Mouse (Mus musculus) CH12.LX (cell line): ENCODE measurements at regions not wholly inside any gene's neighbourhood (a gene's known extent, or its start where the extent isn't known, plus 50 kb on each side); places are given as distances from the start of the nearest gene placed in this dataset.

Source experiments
- DNase-seq: peaks from one replicate; pipeline ENCODE4 v3.0.0-alpha.2; 2013; ENCODE audit errors: extremely low read depth
- H3K27ac ChIP-seq: 2 replicates; pipeline ENCODE4 v1.5.1; 2012; ENCODE audit warnings: low read depth, mild to moderate bottlenecking, control low read depth, moderate library complexity; ENCODE audit not compliant: insufficient read depth
- H3K27me3 ChIP-seq: replicated peaks from 2 replicates; pipeline ENCODE3; 2012; ENCODE audit warnings: inconsistent platforms
- H3K36me3 ChIP-seq, 2 experiments: replicated peaks in 1 of 2; 2 replicates each; pipeline versions ENCODE3 to v1.6.1; 2012; ENCODE audit warnings: inconsistent platforms in 1 of 2, low read length in 1 of 2, mild to moderate bottlenecking in 1 of 2, mixed read lengths in 1 of 2, moderate library complexity in 1 of 2; ENCODE audit not compliant: control insufficient read depth in 1 of 2, insufficient read depth in 1 of 2
- H3K4me1 ChIP-seq, 2 experiments: 2 replicates each; pipeline ENCODE4 v1.6.1; 2012; ENCODE audit warnings: inconsistent platforms in 1 of 2, moderate library complexity in 1 of 2; ENCODE audit not compliant: insufficient read depth in 2 of 2, control insufficient read depth in 1 of 2
- H3K4me2 ChIP-seq: 2 replicates; pipeline ENCODE4 v1.6.1; 2012; ENCODE audit warnings: low read depth, mild to moderate bottlenecking, control low read depth; ENCODE audit not compliant: poor library complexity, insufficient read depth, severe bottlenecking
- H3K4me3 ChIP-seq, 3 experiments: fragments of 150-350 bp in 1 of 3; sonication (generic) in 1 of 3; replicated peaks in 1 of 3; 2 replicates each; pipeline versions ENCODE3 to v1.5.1; 2011 to 2012; ENCODE audit warnings: low read depth in 2 of 3, low read length in 2 of 3, mild to moderate bottlenecking in 2 of 3, moderate library complexity in 2 of 3, control low read depth in 1 of 3, improper control_type of control experiment in 1 of 3, inconsistent platforms in 1 of 3, mixed read lengths in 1 of 3; ENCODE audit not compliant: poor library complexity in 1 of 3
- H3K79me2 ChIP-seq: replicated peaks from 2 replicates; pipeline ENCODE4 v1.6.1; 2012; ENCODE audit warnings: mild to moderate bottlenecking, moderate library complexity; ENCODE audit not compliant: control insufficient read depth, poor library complexity, insufficient read depth, severe bottlenecking; ENCODE audit errors: extremely low read depth
- H3K9ac ChIP-seq: 2 replicates; pipeline ENCODE4 v1.6.1; 2012; ENCODE audit warnings: low read depth, mild to moderate bottlenecking, control low read depth, moderate library complexity; ENCODE audit not compliant: insufficient read depth
- H3K9me3 ChIP-seq: replicated peaks from 2 replicates; pipeline ENCODE3; 2012; ENCODE audit warnings: low read length, inconsistent platforms, mixed read lengths
- BHLHE40 ChIP-seq: IDR thresholded peaks from 2 replicates; pipeline ENCODE4 v1.6.1; 2011; ENCODE audit warnings: mild to moderate bottlenecking, low read depth, low read length, improper control_type of control experiment
- CHD1 ChIP-seq: IDR thresholded peaks from 2 replicates; pipeline ENCODE4 v1.6.1; 2012; ENCODE audit warnings: low read depth, low read length, improper control_type of control experiment, inconsistent platforms
- CHD2 ChIP-seq: IDR thresholded peaks from 2 replicates; pipeline ENCODE4 v1.6.1; 2011; ENCODE audit warnings: low read length, improper control_type of control experiment
- CTCF ChIP-seq, 2 experiments: IDR thresholded peaks in 1 of 2; conservative IDR thresholded peaks in 1 of 2; 2 replicates each; pipeline ENCODE4 v1.5.1; 2011 to 2012; ENCODE audit warnings: low read depth in 2 of 2, low read length in 2 of 2, improper control_type of control experiment in 1 of 2, inconsistent platforms in 1 of 2, mild to moderate bottlenecking in 1 of 2, moderate library complexity in 1 of 2
- ELF1 ChIP-seq: IDR thresholded peaks from 2 replicates; pipeline ENCODE4 v1.6.1; 2014; ENCODE audit warnings: low read depth, mild to moderate bottlenecking, inconsistent platforms, low read length, improper control_type of control experiment
- EP300 ChIP-seq: IDR thresholded peaks from 2 replicates; pipeline ENCODE4 v1.6.1; 2011; ENCODE audit warnings: low read length, improper control_type of control experiment
- HCFC1 ChIP-seq: IDR thresholded peaks from 2 replicates; pipeline ENCODE4 v1.6.1; 2012; ENCODE audit warnings: low read depth, mild to moderate bottlenecking, inconsistent platforms, low read length, improper control_type of control experiment
- IRF4 ChIP-seq: IDR thresholded peaks from 2 replicates; pipeline ENCODE4 v1.6.1; 2014; ENCODE audit warnings: low read depth, mild to moderate bottlenecking, inconsistent platforms, low read length, improper control_type of control experiment
- JUND ChIP-seq: conservative IDR thresholded peaks from 2 replicates; pipeline ENCODE4 v1.6.1; 2011; ENCODE audit warnings: low read depth, low read length, improper control_type of control experiment
- KAT2A ChIP-seq: IDR thresholded peaks from 2 replicates; pipeline ENCODE4 v1.6.1; 2012; ENCODE audit warnings: low read length, improper control_type of control experiment, inconsistent platforms; ENCODE audit not compliant: insufficient replicate concordance
- MAX ChIP-seq: IDR thresholded peaks from 2 replicates; pipeline ENCODE4 v1.6.1; 2011; ENCODE audit warnings: low read length, improper control_type of control experiment
- NELFE ChIP-seq: IDR thresholded peaks from 2 replicates; pipeline ENCODE4 v1.6.1; 2011; ENCODE audit warnings: low read depth, low read length, improper control_type of control experiment
- NRF1 ChIP-seq: IDR thresholded peaks from 2 replicates; pipeline ENCODE4 v1.6.1; 2014; ENCODE audit warnings: low read depth, mild to moderate bottlenecking, inconsistent platforms, low read length, improper control_type of control experiment, moderate library complexity
- PAX5 ChIP-seq: IDR thresholded peaks from 2 replicates; pipeline ENCODE4 v1.6.1; 2012; ENCODE audit warnings: low read length, inconsistent platforms, mixed read lengths
- RCOR1 ChIP-seq: conservative IDR thresholded peaks from 2 replicates; pipeline ENCODE4 v1.6.1; 2012; ENCODE audit warnings: low read depth, mild to moderate bottlenecking, inconsistent platforms, low read length, improper control_type of control experiment
- SIN3A ChIP-seq: IDR thresholded peaks from 2 replicates; pipeline ENCODE4 v1.6.1; 2012; ENCODE audit warnings: low read length, improper control_type of control experiment, inconsistent platforms
- ZC3H11A ChIP-seq: IDR thresholded peaks from 2 replicates; pipeline ENCODE4 v1.6.1; 2012; ENCODE audit warnings: low read depth, mild to moderate bottlenecking, inconsistent platforms, low read length, improper control_type of control experiment
- dilution Hi-C: fragments of 300-500 bp; cut with MboI; formaldehyde crosslinking; loops from 2 replicates; pipeline ENCODE4 v1.14.3; 2020; ENCODE audit warnings: low sequenced_read_pairs; ENCODE audit not compliant: extremely low pct_unique_long_range_greater_than_20kb, extremely low pct_ligation_motif_present
- in situ Hi-C: fragments of 300-500 bp; cut with MboI; formaldehyde crosslinking; loops from 3 replicates; pipeline ENCODE4 v1.14.3; 2019; ENCODE audit warnings: low sequenced_read_pairs, low pct_ligation_motif_present, low pct_unique_long_range_greater_than_20kb, mixed read lengths

GRCm38 (mm10) chr4:72389811-72390625, 189.3 kb upstream of the Tle1 start:
- Histone ChIP-seq H3K79me2 (no peaks in the 10 kb centered on the region), H3K4me1 (no peaks in the 10 kb centered on the region), H3K36me3 (no peaks in the 10 kb centered on the region), H3K4me2 (no peak overlapping the region), H3K9me3 (peaks cover 50% of the 10 kb centered on the region), H3K9ac (no peak overlapping the region), H3K4me3 (no peak overlapping the region), H3K27ac (no peak overlapping the region), H3K27me3 (no peaks in the 10 kb centered on the region)
- in situ Hi-C loops, result no loop called here
- dilution Hi-C loops, result no loop called here
- TF ChIP-seq SIN3A, result no peak
- no peak for TF ChIP-seq CHD2
- TF ChIP-seq CTCF (conservative IDR thresholded peaks at IDR 0.05 in 1 of 2, IDR thresholded peaks at IDR 0.05 in 1 of 2; ENCODE audit: low read depth in 2 of 2, low read length in 2 of 2), result no peak
- TF ChIP-seq MAX, result no peak
- no peak for TF ChIP-seq PAX5
- no peak for TF ChIP-seq EP300
- no peak for TF ChIP-seq KAT2A
- no peak for TF ChIP-seq ELF1
- no peak for DNase-seq

GRCm38 (mm10) chr4:72384901-72385264, 184.2 kb upstream of the Tle1 start:
- TF ChIP-seq CTCF (conservative IDR thresholded peaks at IDR 0.05 in 1 of 2, IDR thresholded peaks at IDR 0.05 in 1 of 2; ENCODE audit: low read depth in 2 of 2, low read length in 2 of 2) (no peak), NELFE (no peak), CHD2 (no peak), NRF1 (no peak), CHD1 (no peak), ZC3H11A (no peak), RCOR1 (no peak), BHLHE40 (no peak), JUND (no peak), IRF4 (no peak), HCFC1 (no peak)
- DNase-seq, result no peak
- Histone ChIP-seq H3K4me3 (no peak overlapping the region), H3K9ac (no peak overlapping the region), H3K4me1 (no peaks in the 10 kb centered on the region), H3K27ac (no peak overlapping the region), H3K79me2 (no peaks in the 10 kb centered on the region), H3K27me3 (no peaks in the 10 kb centered on the region), H3K9me3 (peaks cover 61% of the 10 kb centered on the region), H3K4me2 (no peak overlapping the region), H3K36me3 (no peaks in the 10 kb centered on the region)
- in situ Hi-C loops (no loop called here), dilution Hi-C loops (no loop called here)
